Mouse (Mus musculus) liver, embryonic 14.5 days (tissue): ENCODE measurements around the gene Uba52. TPM values are rescaled to one million over a fixed set of nuclear protein-coding genes. Genes with fewer than 3 reads are reported as not detected.

Source experiments
- ATAC-seq: fragments of 200-750 bp; cut with Nextera tagmentation; 2 replicates; pipeline ENCODE4 v1.8.0; 2017; ENCODE audit warnings: moderate number of reproducible peaks, mild to moderate bottlenecking, moderate library complexity; ENCODE audit not compliant: insufficient read depth
- DNase-seq, 3 experiments: peaks; one replicate each; pipeline ENCODE4 v3.0.0-alpha.2; 2012 to 2013; ENCODE audit warnings: low read depth in 3 of 3, low spot score in 3 of 3
- H3K27ac ChIP-seq: fragments of 300-500 bp; sonication (generic); 2 replicates; pipeline ENCODE4 v1.5.1; 2014; ENCODE audit warnings: moderate library complexity, mild to moderate bottlenecking, control low read depth, inconsistent platforms
- H3K27me3 ChIP-seq: fragments of 300-500 bp; sonication (generic); 2 replicates; pipeline ENCODE4 v1.6.1; 2014; ENCODE audit warnings: mild to moderate bottlenecking, low read length, moderate library complexity; ENCODE audit not compliant: control insufficient read depth, insufficient read depth
- H3K36me3 ChIP-seq: fragments of 300-500 bp; sonication (generic); replicated peaks from 2 replicates; pipeline ENCODE4 v1.6.1; 2014; ENCODE audit warnings: low read depth; ENCODE audit not compliant: control insufficient read depth, insufficient read depth
- H3K4me1 ChIP-seq, 2 experiments: fragments of 200-500 bp in 1 of 2; fragments of 300-500 bp in 1 of 2; sonication (generic) in 1 of 2; replicated peaks; 2 replicates each; pipeline ENCODE4 v1.6.1; 2012 to 2014; ENCODE audit warnings: antibody characterized with exemption in 1 of 2, inconsistent platforms in 1 of 2, low read length in 1 of 2; ENCODE audit not compliant: control insufficient read depth in 2 of 2, insufficient read depth in 2 of 2
- H3K4me2 ChIP-seq: fragments of 300-500 bp; sonication (generic); 2 replicates; pipeline ENCODE4 v1.6.1; 2014; ENCODE audit warnings: low read depth, mild to moderate bottlenecking, control low read depth, moderate library complexity
- H3K4me3 ChIP-seq, 2 experiments: fragments of 200-500 bp in 1 of 2; fragments of 300-500 bp in 1 of 2; sonication (generic) in 1 of 2; 2 replicates each; pipeline ENCODE4 v1.5.1; 2012 to 2014; ENCODE audit warnings: low read depth in 2 of 2, low read length in 2 of 2, mild to moderate bottlenecking in 2 of 2, control low read depth in 1 of 2, inconsistent platforms in 1 of 2, moderate library complexity in 1 of 2; ENCODE audit not compliant: insufficient read depth in 1 of 2
- H3K9ac ChIP-seq: fragments of 300-500 bp; sonication (generic); replicated peaks from 2 replicates; pipeline ENCODE4 v1.6.1; 2014; ENCODE audit warnings: mild to moderate bottlenecking, control low read depth, moderate library complexity
- H3K9me3 ChIP-seq: fragments of 300-500 bp; sonication (generic); 2 replicates; pipeline ENCODE4 v1.6.1; 2016; ENCODE audit warnings: low read length, mixed read lengths; ENCODE audit not compliant: control insufficient read depth
- CTCF ChIP-seq: IDR thresholded peaks from 2 replicates; pipeline ENCODE4 v1.5.1; 2016; ENCODE audit warnings: antibody characterized with exemption, low read depth, control low read depth
- EP300 ChIP-seq: IDR thresholded peaks from 2 replicates; pipeline ENCODE4 v1.6.1; 2016; ENCODE audit warnings: antibody characterized with exemption, low read depth
- WGBS: fragments of 180-500 bp; shearing (Covaris S2); extraction: QIAGEN DNeasy Blood & Tissue Kit; methylation state at CpG from one replicate; pipeline ENCODE4 v1.1.7; 2014; ENCODE audit not compliant: insufficient replicate concordance; 5-methylcytosine and 5-hydroxymethylcytosine counted together
- polyA plus RNA-seq, 2 experiments: library from polyadenylated mRNA; depleted of rRNA in 1 of 2; stranded (reverse) in 1 of 2; unstranded in 1 of 2; fragments of >200 nt; fragmentation: Nextera tagmentation in 1 of 2; extraction: Ambion mirVana in 1 of 2; gene quantifications; 2 replicates each; pipeline versions ENCODE4 v1.2.1 to v1.2.3; 2012 to 2014

Gene Uba52
- polyA plus RNA-seq, 2 experiments = 773 to 870 TPM

- no peaks in the 10 kb centered on the region for H3K27me3 ChIP-seq
- no peaks in the 10 kb centered on the region for H3K36me3 ChIP-seq
- no peak for TF ChIP-seq EP300
- no peak for TF ChIP-seq CTCF
- H3K27ac ChIP-seq = no peak overlapping the region
- no peak overlapping the region for H3K4me3 ChIP-seq
- 51% methylated on average over 4 of the region's 4 CpGs for WGBS
- H3K9ac ChIP-seq = no peak overlapping the region
- no peak overlapping the region for H3K4me2 ChIP-seq
- no peaks in the 10 kb centered on the region for H3K9me3 ChIP-seq
- peaks cover 4 to 53% of the 10 kb centered on the region in 2 experiments for H3K4me1 ChIP-seq
- ATAC-seq (no peak), DNase-seq (no peak)
Observed at GRCm38 (mm10) chr8:70546412-70546811, 35.8 kb upstream of the Uba52 start.

DNA sequence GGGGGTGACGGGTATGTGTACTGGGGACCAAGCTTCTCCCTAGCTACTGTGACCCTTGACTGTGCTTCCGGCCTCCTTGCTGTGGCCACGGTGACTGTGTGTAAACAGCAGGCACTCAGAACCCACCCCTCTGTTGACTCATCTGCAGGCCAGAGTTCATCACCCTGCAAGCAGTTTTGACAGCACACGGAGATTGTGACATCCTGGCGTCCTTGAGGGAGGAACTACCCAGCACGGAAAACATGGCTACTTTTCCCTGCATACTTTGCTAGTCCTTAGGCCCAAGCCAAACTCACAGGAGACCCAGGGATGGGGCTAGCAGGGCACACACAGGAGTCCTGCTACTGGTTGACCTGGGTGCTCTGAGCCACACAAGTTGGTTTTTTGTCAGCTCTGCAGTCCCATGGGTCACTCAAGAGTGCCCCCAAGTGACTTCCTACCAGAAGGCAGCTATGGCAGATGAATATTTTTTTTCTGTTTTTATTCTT is 33.6 kb upstream of the Uba52 start:
- H3K27me3 ChIP-seq = no peaks in the 10 kb centered on the region
- no peaks in the 10 kb centered on the region for H3K36me3 ChIP-seq
- DNase-seq (no peak), ATAC-seq (no peak)
- TF ChIP-seq EP300 = no peak
- TF ChIP-seq CTCF = peak; percentile 70
- H3K4me2 ChIP-seq = peak overlapping the region; percentile 25; the same call in 1 of the 2 replicates
- peaks cover 14 to 59% of the 10 kb centered on the region in 2 experiments for H3K4me1 ChIP-seq
- no peak overlapping the region for H3K4me3 ChIP-seq
- no peaks in the 10 kb centered on the region for H3K9me3 ChIP-seq
- no peak overlapping the region for H3K9ac ChIP-seq
- 44% methylated on average over 6 of the region's 6 CpGs for WGBS
- H3K27ac ChIP-seq = peak overlapping the region; percentile 38

- ATAC-seq (no peak), DNase-seq (no peak)
- H3K9ac ChIP-seq = no peak overlapping the region
Observed at GRCm38 (mm10) chr8:70541081-70541480, 30.5 kb upstream of the Uba52 start.

GRCm38 (mm10) chr8:70540507-70541071 is 30.0 kb upstream of the Uba52 start:
- TF ChIP-seq CTCF (no peak), EP300 (no peak)
- H3K27me3 ChIP-seq = no peaks in the 10 kb centered on the region
- peak overlapping the region; percentile 88 for H3K9ac ChIP-seq
- H3K27ac ChIP-seq = peak overlapping the region; percentile 75
- 31% methylated on average over 7 of the region's 7 CpGs for WGBS
- ATAC-seq = no peak
- peak overlapping the region; percentile 88 to 96 for H3K4me3 ChIP-seq
- no peaks in the 10 kb centered on the region for H3K9me3 ChIP-seq
- peak overlapping the region; percentile 97 for H3K4me2 ChIP-seq
- H3K4me1 ChIP-seq = peaks cover 18 to 43% of the 10 kb centered on the region in 2 experiments
- DNase-seq = no peak
- H3K36me3 ChIP-seq = peaks cover 3% of the 10 kb centered on the region; the same call in 1 of the 2 replicates

More at GRCm38 (mm10) chr8:70541081-70541480, 30.5 kb upstream of the Uba52 start:
- Histone ChIP-seq H3K27me3 (no peaks in the 10 kb centered on the region), H3K4me3 (peak overlapping the region; percentile 88 to 96; a peak in 3 of 4 replicates), H3K9me3 (no peaks in the 10 kb centered on the region), H3K27ac (no peak overlapping the region), H3K36me3 (peaks cover 3% of the 10 kb centered on the region; the same call in 1 of the 2 replicates), H3K4me2 (peak overlapping the region; percentile 97), H3K4me1 (peaks cover 18 to 45% of the 10 kb centered on the region in 2 experiments)
- no peak for TF ChIP-seq EP300
- TF ChIP-seq CTCF = no peak
- WGBS = 54% methylated on average over 5 of the region's 5 CpGs

DNA sequence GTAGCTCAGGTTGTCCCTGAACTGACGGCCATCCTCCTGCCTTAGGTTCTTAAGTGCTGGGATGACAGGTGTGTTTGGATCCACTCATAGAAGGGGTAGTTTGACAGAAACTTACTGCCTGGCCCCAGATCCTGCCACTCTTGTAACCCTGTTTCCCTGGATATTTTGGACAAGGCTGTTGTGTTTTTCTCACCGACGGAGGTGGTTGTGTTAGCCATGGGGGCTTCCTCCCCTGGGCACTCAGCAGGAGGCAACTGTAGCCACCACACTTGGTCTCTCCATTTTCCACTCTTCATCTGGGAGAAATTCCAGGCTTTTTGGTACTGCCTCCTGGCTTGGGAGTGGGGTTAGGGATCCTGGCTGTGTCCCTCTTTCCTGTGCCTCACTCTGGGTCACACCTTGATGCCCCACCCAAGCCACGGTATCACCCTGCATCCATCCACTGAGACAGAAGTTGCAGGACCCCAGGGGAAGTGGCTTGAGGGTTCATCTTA is 29.5 kb upstream of the Uba52 start:
- peaks cover 18 to 41% of the 10 kb centered on the region in 2 experiments for H3K4me1 ChIP-seq
- peak overlapping the region; percentile 97 for H3K4me2 ChIP-seq
- H3K9me3 ChIP-seq = no peaks in the 10 kb centered on the region
- no peak for TF ChIP-seq CTCF
- no peak for TF ChIP-seq EP300
- H3K9ac ChIP-seq = peak overlapping the region; percentile 88
- peak overlapping the region; percentile 88 to 96 for H3K4me3 ChIP-seq
- ATAC-seq (no peak), DNase-seq (no peak)
- WGBS = 1% methylated on average over 4 of the region's 4 CpGs
- no peaks in the 10 kb centered on the region for H3K27me3 ChIP-seq
- H3K27ac ChIP-seq = peak overlapping the region; percentile 75
- peaks cover 3% of the 10 kb centered on the region; the same call in 1 of the 2 replicates for H3K36me3 ChIP-seq
